Mouse (Mus musculus) heart, postnatal 25 days (tissue): ENCODE data around the gene Mmel1. TPM values are rescaled to one million over a fixed set of nuclear protein-coding genes. Genes with fewer than 3 reads are reported as not detected.

Source experiments
- DNase-seq: peaks from one replicate; pipeline ENCODE4 v3.0.0; 2022; ENCODE audit warnings: low spot score
- intact Hi-C: fragments of 180-260 bp; cut with DNase I; formaldehyde crosslinking; loops from one replicate; pipeline ENCODE4 v1.15.1; 2025
- total RNA-seq, 2 experiments: library from RNA; stranded (reverse); gene quantifications; 2 replicates each; pipeline ENCODE4 v1.2.3; 2021

Gene Mmel1
- total RNA-seq, 2 experiments from 2014 or later, result 0.20 to 0.39 TPM

DNA sequence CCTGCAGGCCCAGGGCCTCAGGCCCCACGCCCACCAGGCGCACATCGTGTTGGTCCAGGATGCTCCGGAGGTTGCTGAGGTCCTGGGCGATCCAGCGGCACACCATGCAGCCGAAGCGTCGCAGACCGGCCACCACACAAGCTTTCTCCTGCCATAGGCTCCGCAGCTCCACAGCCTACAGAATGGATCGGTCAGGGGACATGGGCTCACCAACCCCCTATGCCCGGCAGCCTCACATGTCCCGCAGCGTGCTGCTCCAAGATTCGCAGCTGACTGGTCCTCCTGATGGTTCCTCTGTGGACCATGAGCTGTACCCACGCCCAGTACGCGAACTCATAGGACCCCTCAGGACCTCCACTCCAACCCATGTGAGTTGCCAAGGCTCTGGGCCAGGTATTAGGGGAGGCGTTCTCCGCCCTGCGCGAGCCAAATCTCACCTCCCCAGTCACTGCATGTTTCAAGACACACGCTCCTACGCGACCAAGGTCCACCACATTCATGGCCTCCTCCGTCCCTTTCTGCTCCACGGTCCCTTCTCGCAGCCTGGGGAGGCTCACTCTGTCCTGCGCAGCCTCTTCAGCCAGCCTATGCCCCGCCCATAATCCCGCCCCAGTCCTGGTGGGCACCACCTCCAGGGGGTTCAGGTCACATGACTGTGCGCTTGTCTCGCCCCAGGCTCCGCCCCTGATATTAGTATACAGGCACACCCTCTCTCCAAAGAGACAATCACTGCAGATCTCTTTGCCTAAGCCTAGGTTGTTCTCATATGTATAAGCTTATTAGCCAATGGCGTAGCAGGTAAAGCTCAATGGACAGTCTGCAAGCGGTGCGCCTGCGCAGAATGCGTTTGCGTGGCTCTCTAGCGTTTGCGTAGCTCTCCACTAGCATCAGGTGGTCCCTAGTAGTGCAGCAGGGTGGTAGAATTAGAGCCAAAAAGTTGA is 29.4 kb downstream of the Mmel1 start, which contains the start of gene Fam213b:
Fam213b (minus strand) TSS at position 630 of the 941 bp plus-strand sequence.
- intact Hi-C loops, result no loop called here
- DNase-seq, result peak; percentile 75

DNA sequence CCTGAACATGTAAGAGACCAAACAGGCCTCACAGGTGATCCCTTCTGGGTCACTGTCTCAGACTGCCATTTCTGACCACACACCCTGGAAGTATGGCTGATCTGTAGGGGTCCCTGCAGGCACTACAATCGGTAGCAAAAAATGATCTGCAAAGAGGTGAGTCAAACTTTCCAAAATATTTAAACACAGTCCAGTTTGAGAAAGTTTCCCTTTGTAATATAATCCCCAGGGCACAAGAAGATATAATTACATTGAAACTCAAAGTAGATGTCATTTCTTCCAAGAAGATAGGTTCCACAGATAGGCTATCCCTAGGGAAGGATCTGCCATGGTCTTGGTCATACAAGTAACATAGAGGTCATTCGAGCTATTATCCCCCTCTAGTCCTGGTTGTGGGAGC is 33.0 kb downstream of the Mmel1 start:
- DNase-seq, result no peak
- intact Hi-C loops, result no loop called here

DNA sequence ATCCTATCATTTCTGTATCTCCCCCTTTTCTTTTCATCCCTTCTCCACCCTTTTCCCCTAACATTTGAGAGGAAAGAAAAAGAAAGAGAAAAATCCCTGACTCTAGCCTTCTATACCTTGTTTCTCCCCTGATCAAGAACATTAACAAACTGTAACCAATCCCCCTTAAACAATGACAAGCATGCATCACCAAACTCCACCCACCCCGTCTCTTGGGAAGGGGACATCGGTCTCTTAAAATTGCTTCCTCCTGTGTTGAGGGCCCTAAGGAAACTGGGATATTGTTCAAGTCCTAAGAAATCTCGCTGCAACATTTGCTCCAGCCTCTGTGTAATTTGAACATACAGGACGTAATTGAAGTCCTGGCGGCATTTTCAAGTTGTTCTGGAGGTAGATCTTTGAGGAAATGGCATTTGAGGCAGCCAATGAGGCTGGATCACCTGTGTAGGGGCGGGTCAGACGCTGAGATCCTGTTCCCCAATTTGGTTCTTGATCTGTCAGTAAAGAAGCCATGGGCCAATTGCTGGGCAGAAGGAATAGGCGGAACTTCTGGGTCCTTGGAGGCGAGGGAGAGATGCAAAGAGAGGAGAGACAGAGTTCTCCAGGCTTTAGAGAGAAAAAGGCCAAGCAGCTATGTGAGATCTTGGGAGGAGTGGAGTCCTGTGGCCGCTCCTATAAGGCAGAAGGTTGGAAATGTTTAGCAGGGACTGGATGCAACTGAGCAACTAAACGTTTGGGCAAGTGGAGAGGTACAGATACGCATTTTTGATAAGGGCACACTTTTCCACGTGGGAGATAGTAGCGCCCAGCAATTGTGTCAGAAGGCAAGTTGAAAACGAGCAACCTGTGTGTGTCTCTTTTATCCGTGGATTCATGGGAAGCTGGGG is 35.0 kb downstream of the Mmel1 start:
- peak; percentile 50 for DNase-seq
- intact Hi-C loops, result loop anchor here (1.0 kb wide), 1 partner anchor 26 kb away; no protein-coding TSS in a partner anchor

DNA sequence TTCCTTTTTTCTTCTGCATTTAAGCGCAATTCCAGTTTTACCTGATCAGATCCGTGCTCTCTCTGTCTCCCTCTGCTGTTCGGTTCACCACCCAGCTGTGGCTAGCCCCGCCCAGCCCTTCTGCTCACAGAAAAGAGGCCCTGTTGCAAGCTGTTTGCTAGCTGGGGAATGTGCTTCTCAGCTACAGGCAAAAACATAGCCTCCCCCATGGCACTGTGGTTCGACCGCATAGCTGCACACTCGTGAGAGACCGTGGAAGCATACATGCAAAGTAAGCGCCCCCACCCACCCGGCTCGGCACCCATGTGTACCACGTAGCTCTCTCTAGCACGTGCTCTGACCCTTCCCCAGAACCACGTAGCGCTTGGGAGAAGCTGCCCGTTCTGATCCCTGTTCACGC is 38.4 kb downstream of the Mmel1 start:
- DNase-seq, result no peak
- intact Hi-C loops, result no loop called here

DNA sequence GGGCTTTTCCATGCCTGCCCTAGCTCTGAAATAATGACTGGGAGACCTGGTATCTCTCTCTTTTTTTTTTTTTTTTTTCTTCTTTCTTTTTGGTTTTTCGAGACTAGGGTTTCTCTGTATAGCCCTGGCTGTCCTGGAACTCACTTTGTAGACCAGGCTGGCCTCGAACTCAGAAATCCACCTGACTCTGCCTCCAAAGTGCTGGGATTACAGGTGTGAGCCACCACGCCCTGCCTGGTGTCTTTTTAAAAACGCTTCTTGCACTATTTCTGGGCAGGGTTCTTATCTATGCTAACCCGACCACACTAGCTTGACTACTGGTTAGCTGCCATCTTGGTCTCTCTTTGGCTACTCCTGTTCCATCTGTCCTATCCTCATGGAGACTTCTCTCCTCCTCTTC is 39.1 kb downstream of the Mmel1 start:
- intact Hi-C loops, result no loop called here
- no peak for DNase-seq

DNA sequence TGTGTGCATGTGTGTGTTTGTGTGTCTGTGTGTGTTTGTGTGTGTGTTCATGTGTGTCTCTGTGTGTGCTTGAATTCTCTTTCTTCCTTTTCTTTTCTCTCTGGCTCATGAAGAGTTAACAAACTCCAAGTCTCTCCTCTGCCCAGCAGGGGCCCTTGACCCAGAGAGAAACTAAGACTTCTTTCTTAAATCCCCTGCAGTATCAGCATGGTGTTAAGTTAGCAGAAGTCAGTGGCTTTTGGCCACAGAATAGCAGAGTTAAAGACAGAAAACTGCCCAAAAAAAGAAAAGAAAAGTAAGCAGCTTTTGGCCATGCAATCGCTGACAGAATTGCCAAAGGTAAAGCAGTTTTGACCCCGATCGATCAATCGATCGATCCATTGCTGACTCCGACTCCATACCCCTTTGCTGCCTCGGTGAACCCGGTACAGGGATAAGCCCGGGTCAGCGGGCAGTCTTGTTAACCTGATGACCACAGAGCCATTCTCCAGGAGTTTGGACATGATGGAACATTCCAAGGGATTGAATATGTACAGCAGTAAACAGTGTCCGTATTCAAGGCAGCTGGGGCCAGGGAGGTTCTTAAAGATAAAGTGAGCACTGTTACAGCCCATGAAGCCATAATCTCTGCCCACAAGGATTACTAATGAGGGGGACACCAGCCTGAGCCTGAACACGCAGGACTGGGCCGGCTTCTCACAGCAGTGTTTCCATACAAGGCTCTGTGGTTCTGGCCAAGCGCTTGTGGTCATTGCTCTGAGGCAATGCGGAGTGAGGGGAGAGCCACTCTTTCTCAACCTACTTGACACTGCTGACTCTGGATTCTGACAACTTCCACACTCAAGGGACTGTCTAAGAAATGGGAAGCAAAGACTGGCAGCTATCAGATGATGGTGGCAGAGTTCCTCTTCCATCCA is 41.5 kb downstream of the Mmel1 start:
- intact Hi-C loops, result no loop called here
- DNase-seq, result no peak

DNA sequence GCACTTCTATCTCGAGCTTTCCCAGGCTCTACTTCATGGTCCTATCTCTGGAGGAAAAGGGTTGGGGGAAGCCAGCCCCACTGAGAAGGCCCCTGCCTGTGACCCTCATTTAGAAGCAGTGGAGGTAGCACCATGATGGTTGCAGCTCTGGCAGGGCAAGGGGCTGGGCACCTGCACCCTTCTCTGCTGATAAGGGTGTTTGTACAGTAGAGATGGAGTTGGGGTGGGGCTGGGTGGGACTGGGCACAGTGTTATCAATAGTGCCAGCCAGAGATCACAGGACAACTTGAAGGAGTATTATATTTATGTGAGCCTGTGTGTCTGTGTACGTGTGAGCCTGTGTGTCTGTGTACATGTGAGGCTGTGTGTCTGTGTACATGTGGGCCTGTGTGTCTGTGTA is 42.3 kb downstream of the Mmel1 start:
- DNase-seq, result no peak
- intact Hi-C loops, result no loop called here

DNA sequence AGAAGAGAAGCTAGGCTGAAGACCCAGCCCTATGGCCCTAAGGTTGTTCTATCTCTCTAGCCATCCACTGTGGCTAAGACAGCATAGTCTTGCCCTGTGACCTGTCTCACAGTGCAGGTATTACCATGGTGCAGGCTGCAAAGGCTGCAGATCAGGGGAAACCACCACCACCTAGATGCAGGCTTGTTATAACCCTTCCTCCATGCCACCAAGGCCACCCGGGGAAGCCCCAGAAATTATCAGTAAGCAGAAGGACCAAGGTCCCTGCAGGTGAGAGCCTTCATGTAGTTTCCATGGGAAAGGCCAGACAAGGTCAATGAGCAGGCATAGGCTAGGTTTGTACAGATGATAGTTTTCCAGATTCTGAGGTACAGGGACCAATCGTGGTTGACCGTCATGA is 44.5 kb downstream of the Mmel1 start:
- no peak for DNase-seq
- intact Hi-C loops, result no loop called here

DNA sequence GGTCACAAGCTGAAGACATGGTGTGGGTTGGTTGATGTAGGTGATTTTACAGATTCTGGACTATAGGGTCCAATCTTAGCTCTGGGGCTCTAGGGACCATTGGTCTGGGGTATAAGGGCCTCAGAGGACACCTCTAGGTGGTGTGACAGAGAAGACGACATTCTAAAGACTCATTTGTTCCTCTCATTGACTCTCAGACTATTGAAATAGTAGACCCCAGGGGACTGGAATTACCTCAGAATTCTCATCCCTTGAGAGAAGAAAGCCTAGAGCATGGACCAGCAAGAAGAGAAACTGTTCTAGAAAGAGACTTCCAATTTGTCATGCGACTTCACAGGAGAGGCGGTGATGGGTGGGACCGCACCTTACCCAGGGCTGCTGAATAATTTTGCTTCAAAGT is 44.9 kb downstream of the Mmel1 start:
- intact Hi-C loops, result no loop called here
- DNase-seq, result no peak

DNA sequence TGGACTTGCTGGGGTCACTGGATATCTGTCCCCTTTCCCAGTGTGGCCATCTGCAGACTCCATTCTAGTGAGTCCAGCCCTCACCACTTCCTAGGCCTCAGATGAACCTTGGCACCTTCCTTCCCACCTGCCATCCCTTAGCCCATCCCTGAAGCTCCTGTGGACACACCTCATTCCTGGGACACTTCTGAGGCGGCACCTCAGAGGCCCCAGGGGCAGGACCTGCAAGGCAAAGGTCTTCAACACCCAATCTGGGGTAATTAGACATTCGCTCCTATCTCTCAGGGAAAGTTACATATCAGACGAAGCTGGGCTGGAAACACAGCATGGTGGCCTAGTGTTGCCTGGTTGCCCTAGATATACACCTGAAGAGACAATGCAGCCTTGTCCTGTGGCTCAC is 45.3 kb downstream of the Mmel1 start:
- no peak for DNase-seq
- intact Hi-C loops, result no loop called here

DNA sequence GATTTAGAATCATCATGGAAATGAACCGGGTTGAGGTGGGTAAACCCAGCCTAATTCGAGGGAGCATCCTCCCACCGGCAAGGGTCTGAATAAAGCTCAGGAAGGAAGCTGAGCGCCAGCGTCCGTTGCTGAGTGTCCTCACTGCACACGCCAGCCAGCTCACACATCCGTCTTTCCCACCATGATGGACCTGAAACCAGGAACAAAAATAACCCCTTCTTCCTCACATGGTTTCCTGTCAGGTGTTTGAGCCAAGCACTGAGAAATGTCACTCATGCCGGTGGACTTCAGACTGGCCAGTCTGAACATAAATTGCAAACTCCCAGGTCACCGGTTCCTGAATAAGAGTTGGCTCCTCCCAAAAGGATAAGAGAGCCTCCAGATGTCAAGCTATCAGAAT is 45.9 kb downstream of the Mmel1 start:
- no peak for DNase-seq
- intact Hi-C loops, result no loop called here

DNA sequence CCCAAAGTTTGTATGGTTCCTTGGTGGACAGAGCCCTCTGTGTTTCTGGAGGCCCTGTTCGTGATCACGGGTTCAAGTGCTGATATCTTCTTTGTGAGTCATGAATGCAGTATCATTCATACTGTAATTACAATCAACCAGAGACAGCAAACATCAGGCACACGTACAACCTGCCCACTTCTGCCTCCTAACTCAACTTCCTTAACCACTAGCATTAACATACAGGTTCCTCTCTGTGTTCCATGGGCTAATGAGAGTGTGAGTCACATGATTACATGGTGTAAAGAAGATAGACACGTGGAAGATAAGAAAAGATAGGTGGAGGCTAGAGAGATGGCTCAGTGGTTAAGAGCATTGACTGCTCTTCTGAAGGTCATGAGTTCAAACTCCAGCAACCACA is 47.3 kb downstream of the Mmel1 start:
- intact Hi-C loops, result no loop called here

DNA sequence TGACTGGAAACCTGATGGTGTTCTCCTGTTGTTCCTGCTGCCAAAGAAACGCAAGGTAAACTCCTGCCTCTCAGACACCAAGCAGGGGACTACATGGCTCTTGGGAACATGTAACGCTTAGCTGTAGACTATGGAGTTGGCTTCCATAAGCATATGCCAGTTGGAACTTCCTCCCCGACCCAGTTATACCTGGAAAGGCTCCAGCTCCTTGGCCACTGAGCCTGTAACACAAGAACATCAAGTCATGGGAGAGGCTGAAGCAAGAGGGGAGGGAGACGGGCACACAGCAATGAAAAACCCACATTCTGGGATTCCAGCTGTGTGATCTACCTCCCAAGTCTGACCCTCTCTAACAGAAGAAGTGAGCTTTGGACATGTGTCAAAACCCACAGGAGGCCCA is 52.9 kb downstream of the Mmel1 start:
- intact Hi-C loops, result no loop called here
- DNase-seq, result no peak

More for the DNA sequence above, 47.3 kb downstream of the Mmel1 start:
- DNase-seq, result no peak

DNA sequence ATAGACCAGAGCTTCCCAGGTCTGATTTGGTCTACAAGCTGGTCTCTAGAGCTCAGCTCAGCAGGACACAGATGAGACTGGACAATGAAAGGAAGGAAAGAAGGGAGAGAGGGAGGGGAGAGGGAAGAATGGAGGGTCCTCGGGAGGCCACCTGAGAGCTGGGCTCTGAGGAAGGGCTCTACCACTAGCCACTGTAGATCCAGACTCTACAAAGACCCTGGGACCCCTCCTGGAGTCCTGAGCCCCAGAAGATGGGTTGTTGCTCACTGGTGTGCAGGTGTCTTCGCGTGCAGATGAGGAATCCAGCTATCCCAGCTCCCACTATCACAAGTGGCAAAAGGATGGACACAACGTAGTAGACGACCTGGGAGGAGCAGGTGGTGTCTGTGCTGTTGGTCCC is 53.5 kb downstream of the Mmel1 start:
- intact Hi-C loops, result no loop called here
- DNase-seq, result no peak

DNA sequence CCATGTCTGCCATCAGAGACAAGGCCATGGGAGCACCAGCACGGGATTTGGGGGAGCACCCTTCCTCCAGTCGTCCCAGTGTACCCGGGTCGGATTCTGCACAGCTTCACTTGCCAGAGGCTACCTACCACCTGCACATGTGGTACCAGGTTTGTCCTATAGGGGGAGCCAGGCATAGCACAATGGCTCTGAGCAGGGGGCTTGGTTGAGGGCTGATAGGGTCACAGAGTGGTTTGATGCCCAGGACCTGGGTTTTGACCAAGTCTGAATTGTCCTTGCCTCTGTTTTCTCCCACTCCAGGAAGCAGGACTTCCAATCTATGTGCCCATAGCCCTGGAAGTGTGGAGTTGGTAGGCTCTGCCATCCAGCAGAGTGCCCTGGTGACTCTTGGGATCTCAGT is 56.0 kb downstream of the Mmel1 start:
- no peak for DNase-seq
- intact Hi-C loops, result no loop called here

DNA sequence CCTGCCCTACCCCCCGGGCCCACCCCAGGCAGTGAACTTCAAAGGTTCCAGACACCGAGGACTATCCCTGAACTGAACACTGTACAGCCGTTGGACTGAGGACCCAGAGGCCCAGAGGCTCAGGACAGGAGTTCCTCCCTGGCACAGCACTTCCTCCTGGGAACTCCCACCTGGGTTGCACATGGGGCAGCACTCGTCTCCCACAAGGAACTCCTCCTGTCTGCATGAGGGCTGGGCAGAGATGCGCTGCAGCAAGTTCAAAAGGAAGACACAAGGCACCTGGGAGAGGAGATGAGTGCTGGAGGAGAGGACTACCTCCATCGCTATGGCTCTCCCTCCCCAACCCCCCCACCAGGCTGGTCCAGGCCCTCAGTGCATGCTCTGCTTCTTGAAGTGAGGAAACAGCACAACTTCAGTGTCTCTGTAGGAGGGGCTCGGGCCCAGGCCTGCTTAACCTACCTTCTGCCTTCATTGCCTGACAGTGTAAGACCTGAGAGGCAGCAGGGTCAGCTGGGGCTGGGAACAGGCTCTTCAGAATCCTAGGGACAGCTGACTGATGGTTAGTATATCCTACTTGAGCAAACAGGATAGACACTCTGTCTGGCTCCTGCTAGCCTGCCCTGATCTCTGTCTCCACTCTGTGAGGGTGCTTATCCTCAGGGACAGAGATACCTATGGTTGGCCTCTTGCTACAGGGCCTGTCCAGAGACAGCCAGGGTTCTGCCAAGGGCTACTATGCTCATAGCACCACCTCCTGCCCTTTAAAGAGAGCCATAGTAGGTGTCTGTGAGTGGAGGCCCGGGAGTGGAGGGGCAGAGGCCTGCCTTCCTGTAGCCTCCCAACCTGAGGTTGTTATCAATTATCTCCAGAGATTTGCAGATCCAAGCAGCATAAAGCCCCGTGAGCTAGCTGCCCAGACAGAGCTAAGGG is 57.8 kb downstream of the Mmel1 start:
- DNase-seq, result no peak
- intact Hi-C loops, result no loop called here

DNA sequence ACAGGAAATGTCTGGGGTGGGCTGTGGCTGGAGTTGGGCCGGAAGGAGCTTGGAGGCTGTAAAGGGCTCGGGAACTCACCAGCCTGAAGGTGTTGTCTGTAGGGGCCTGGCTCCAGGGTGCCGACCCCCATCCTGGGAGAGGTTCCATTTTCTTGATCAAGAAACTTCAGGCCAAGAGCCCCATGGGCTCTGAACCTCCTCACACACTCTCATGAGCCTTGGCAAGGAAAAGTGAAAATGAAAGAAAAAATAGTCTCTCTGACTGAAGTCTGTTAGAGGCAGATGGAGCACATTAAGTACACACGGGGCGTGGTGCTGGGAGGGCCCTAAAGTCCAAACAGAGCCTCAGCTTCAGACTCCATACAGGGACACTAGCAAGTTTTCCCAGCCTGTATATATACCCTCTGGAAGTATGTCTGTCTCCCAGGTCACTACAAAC is 58.5 kb downstream of the Mmel1 start:
- peak; percentile 33 for DNase-seq
- intact Hi-C loops, result no loop called here

DNA sequence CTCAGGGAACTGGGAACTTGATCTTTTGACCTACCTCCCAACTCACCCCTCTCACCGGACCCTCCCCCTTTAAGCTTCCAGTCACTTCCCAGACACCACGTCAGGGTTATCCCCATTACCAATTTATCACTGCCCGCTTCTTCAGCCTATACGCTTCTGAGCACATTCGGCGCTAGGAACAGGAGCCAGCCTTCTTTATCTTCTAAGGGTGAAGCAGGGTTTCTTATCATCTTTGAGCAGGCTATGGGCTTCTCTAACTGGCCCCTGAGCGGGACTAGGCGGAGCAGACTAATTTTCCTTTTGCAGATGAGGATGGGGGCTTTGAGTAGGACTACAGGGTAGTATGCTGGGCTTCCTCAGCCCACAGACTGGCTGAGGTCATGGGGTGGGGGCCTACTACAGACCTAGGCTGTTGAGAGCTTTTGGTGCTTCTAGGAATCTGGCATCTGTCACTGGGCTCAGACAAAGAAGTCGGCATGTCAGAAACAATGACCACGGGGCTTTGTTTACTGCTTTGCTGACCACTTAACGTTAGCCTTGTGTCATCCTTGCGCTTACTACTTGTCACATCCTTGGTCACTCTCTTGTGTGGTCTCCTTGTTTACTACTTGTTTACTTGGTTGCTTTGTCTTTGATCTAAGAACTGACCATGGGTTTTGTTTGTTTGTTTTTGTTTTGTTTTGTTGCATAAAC is 59.2 kb downstream of the Mmel1 start, which contains the start of gene Tnfrsf14:
Tnfrsf14 (minus strand) TSS at position 169 of the 693 bp plus-strand sequence.
- intact Hi-C loops, result no loop called here
- DNase-seq, result no peak
